Mouse (Mus musculus) layer of hippocampus, adult 9-10 months (tissue): ENCODE data around the gene Gm17535.
"Not testable (repeated sequence)": the region's sequence is repeated elsewhere in the genome, so short reads cannot be mapped to it uniquely, and the experiment has no call there.

ENCODE experiments used
- DNase-seq: peaks from one replicate; pipeline ENCODE4 v3.0.0; 2022; ENCODE audit warnings: low spot score

Gm17535 gene

DNA sequence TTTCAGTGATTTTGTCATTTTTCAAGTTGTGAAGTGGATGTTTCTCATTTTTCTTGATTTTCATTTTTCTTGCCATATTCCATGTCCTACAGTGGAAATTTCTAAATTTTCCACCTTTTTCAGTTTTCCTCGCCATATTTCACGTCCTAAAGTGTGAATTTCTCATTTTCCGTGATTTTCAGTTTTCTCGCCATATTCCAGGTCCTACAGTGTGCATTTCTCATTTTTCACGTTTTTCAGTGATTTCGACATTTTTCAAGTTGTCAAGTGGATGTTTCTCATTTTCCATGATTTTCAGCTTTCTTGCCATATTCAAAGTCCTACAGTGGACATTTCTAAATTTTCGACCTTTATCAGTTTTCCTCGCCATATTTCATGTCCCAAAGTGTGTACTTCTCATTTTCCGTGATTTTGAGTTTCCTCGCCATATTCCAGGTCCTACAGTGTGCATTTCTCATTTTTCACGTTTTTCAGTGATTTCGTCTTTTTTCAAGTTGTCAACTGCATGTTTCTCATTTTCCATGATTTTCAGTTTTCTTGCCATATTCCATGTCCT is 9.4 kb upstream of the Gm17535 start, which contains the start of gene Gm10717:
Gene Gm10717, plus strand, starts transcription at position 506 of the 556 bp plus-strand sequence.
- DNase-seq: peak; percentile 24

DNA sequence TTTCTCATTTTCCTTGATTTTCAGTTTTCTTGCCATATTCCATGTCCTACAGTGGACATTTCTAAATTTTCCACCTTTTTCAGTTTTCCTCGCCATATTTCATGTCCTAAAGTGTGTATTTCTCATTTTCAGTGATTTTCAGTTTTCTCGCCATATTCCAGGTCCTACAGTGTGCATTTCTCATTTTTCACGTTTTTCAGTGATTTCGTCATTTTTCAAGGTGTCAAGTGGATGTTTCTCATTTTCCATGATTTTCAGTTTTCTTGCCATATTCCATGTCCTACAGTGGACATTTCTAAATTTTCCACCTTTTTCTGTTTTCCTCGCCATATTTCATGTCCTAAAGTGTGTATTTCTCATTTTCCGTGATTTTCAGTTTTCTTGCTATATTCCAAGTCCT is 8.7 kb upstream of the Gm17535 start:
- DNase-seq: peak; percentile 65

DNA sequence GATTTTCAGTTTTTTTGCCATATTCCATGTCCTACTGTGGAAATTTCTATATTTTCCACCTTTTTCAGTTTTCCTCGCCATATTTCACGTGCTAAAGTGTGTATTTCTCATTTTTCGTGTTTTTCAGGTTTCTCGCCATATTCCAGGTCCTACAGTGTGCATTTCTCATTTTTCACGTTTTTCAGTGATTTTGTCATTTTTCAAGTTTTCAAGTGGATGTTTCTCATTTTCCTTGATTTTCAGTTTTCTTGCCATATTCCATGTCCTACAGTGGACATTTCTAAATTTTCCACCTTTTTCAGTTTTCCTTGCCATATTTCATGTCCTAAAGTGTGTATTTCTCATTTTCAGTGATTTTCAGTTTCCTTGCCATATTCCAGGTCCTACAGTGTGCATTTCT is 8.3 kb upstream of the Gm17535 start:
- not testable (repeated sequence) for DNase-seq

DNA sequence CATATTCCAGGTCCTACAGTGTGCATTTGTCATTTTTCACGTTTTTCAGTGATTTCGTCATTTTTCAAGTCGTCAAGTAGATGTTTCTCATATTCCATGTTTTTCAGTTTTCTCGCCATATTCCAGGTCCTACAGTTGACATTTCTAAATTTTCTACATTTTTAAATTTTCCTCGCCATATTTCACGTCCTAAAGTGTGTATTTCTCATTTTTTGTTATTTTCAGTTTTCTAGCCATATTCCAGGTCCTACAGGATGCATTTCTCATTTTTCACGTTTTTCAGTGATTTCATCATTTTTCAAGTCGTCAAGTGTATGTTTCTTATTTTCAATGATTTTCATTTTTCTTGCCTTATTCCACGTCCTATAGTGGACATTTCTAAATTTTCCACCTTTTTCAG is 7.7 kb upstream of the Gm17535 start:
- not testable (repeated sequence) for DNase-seq

DNA sequence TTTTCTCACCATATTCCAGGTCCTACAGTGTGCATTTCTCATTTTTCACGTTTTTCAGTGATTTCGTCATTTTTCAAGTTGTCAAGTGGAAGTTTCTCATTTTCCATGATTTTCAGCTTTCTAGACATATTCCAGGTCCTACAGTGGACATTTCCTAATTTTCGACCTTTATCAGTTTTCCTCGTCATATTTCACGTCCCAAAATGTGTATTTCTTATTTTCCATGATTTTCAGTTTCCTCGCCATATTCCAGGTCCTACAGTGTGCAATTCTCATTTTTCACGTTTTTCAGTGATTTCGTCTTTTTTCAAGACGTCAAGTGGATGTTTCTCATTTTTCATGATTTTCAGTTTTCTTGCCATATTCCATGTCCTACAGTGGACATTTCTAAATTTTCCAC is 7.2 kb upstream of the Gm17535 start:
- not testable (repeated sequence) for DNase-seq

DNA sequence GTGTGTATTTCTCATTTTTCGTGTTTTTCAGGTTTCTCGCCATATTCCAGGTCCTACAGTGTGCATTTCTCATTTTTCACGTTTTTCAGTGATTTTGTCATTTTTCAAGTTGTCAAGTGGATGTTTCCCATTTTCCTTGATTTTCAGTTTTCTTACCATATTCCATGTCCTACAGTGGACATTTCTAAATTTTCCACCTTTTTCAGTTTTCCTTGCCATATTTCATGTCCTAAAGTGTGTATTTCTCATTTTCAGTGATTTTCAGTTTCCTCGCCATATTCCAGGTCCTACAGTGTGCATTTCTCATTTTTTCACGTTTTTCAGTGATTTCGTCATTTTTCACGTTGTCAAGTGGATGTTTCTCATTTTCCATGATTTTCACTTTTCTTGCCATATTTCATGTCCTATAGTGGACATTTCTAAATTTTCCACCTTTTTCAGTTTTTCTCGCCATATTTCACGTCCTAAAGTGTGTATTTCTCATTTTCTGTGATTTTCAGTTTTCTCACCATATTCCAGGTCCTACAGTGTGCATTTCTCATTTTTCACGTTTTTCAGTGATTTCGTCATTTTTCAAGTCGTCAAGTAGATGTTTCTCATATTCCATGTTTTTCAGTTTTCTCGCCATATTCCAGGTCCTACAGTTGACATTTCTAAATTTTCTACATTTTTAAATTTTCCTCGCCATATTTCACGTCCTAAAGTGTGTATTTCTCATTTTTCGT is 5.0 kb upstream of the Gm17535 start:
- peak; percentile 26 for DNase-seq

DNA sequence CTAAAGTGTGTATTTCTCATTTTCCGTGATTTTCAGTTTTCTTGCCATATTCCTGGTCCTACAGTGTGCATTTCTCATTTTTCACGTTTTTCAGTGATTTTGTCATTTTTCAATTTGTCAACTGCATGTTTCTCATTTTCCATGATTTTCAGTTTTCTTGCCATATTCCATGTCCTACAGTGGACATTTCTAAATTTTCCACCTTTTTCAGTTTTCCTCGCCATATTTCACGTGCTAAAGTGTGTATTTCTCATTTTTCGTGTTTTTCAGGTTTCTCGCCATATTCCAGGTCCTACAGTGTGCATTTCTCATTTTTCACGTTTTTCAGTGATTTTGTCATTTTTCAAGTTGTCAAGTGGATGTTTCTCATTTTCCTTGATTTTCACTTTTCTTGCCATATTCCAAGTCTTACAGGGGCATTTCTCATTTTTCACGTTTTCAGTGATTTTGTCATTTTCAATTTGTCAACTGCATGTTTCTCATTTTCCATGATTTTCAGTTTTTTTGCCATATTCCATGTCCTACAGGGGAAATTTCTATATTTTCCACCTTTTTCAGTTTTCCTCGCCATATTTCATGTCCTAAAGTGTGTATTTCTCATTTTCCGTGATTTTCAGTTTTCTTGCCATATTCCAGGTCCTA is 3.6 kb upstream of the Gm17535 start:
- DNase-seq: not testable (repeated sequence)

DNA sequence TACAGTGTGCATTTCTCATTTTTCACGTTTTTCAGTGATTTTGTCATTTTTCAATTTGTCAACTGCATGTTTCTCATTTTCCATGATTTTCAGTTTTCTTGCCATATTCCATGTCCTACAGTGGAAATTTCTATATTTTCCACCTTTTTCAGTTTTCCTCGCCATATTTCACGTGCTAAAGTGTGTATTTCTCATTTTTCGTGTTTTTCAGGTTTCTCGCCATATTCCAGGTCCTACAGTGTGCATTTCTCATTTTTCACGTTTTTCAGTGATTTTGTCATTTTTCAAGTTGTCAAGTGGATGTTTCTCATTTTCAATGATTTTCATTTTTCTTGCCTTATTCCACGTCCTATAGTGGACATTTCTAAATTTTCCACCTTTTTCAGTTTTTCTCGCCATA is 2.2 kb downstream of the Gm17535 start, which contains the start of gene Gm10715:
Gene Gm10715, plus strand, starts transcription at position 301 of the 400 bp plus-strand sequence.
- not testable (repeated sequence) for DNase-seq

DNA sequence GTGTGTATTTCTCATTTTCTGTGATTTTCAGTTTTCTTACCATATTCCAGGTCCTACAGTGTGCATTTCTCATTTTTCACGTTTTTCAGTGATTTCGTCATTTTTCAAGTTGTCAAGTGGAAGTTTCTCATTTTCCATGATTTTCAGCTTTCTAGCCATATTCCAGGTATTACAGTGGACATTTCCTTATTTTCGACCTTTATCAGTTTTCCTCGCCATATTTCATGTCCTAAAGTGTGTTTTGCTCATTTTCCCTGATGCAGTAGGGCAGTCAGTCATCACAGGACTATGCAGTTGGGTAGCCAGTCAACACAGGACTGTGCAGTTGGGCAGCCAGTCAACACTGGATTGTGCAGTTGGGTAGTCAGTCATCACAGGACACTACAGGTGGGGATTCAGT is 3.8 kb downstream of the Gm17535 start:
- DNase-seq: not testable (repeated sequence)
